Mouse (Mus musculus): Measurements from ENCODE around the gene Gch1. TPM values are rescaled to one million over a fixed set of nuclear protein-coding genes. Genes with fewer than 3 reads are reported as not detected.

Gch1 gene
- 9.9 and 11.3 TPM in 2 replicates for polyA plus RNA-seq (2012; rRNA removed)

DNA sequence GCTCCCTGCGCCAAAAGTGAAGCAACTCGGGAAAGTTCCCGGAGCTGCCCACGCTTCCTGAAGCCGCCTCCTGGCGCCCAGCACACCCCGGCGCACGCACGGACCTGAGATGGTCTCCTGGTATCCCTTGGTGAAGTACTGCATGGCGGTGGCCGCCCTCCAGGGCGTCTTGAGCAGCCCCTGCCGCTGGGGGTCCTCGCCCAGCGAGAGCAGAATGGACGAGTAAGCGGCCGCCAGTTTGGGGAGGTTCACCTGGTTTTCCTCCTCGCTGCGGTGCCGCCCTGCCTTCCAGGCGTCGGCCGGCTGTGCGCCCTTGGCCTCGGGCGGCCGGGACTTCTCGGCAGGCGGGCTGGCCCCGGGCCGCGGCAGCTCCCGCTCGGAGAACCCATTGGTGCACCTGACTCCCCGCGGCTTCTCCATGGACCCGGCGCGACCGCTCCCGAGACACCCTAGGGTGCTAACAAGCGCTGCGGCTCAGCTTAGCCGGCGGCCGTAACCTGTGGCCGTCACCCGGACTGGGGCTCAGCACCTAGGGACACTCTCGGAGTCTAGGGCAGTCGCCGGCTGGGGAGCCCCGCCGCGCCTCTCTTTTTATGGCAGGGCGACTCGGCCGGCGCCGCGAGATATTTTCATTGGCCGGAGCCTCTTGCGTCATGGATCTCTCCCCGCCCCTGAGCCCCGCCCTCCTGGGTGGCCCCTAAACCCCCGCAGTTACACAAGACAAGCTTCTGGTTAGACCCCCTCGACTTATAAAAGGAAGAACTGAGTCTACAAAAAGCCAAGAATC, at the start of gene Gch1:
Gene Gch1, minus strand, starts transcription at position 566 of the 787 bp plus-strand sequence.
- DNase-seq = peak; percentile 87
- H3K4me1 ChIP-seq (ENCODE audit: control insufficient read depth, insufficient read depth, low read length) = peaks cover 4% of the 10 kb centered on the region; the same call in 1 of the 2 replicates
- peak; percentile 79; the same call in 1 of the 2 replicates for TF ChIP-seq POLR2A (IDR thresholded peaks at IDR 0.05; ENCODE audit: borderline replicate concordance, extremely low read depth, low read depth, low read length)
- no peak for TF ChIP-seq CTCF (IDR thresholded peaks at IDR 0.05; ENCODE audit: insufficient read depth, low read length)
- under 1% methylated on average over 68 of the region's 68 CpGs for WGBS
- H3K4me3 ChIP-seq (replicated peaks; ENCODE audit: extremely low read depth, low read depth, low read length) = peak within 1 kb of the TSS; percentile 83

DNA sequence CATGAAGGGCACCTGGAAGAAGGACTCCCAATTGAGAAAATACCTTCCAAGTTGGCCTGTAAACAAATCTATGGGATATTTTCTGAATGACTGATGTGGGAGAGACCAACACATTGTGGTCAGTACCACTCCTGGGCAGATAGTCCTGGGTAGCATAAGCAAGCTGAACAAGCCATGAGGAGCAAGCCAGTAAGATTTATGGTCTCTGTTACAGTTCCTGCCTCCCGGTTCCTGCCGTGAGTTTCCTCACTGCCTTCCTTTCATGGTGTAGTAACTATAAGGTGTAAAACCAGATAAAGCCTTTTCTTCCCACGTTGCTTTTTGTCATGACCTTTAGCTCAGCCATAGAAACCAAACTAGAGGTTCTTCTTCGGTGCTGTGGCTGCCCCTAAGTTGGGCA, 48.1 kb upstream of the Gch1 start:
- TF ChIP-seq POLR2A (IDR thresholded peaks at IDR 0.05; ENCODE audit: borderline replicate concordance, extremely low read depth, low read depth, low read length) (no peak), CTCF (IDR thresholded peaks at IDR 0.05; ENCODE audit: insufficient read depth, low read length) (no peak)
- H3K4me3 ChIP-seq (replicated peaks; ENCODE audit: extremely low read depth, low read depth, low read length) = no peak overlapping the region
- H3K4me1 ChIP-seq (ENCODE audit: control insufficient read depth, insufficient read depth, low read length) = no peaks in the 10 kb centered on the region
- 84% methylated on average over 4 of the region's 4 CpGs for WGBS
- DNase-seq = no peak

DNA sequence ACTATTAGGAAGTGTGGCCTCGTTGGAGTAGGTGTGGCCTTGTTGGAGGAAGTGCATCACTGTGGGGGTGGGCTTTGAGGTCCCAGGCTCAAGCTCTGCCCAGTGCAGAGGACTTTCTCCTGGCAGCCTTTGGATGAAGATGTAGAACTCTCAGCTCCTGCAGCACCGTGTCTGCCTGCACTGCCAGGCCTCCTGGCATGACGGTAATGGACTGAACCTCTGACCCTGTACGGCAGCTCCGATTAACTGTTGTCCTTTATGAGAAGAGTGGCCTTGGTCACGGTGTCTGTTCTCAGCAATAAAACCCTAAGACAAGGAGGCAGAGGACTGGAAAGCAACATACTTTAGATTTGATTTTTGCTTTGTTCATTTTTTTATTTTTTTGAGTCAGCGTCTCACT, 47.3 kb upstream of the Gch1 start:
- no peak for TF ChIP-seq CTCF (IDR thresholded peaks at IDR 0.05; ENCODE audit: insufficient read depth, low read length)
- TF ChIP-seq POLR2A (IDR thresholded peaks at IDR 0.05; ENCODE audit: borderline replicate concordance, extremely low read depth, low read depth, low read length) = no peak
- 91% methylated on average over 7 of the region's 7 CpGs for WGBS
- Histone ChIP-seq H3K4me3 (replicated peaks; ENCODE audit: extremely low read depth, low read depth, low read length) (no peak overlapping the region), H3K4me1 (ENCODE audit: control insufficient read depth, insufficient read depth, low read length) (no peaks in the 10 kb centered on the region)
- no peak for DNase-seq

DNA sequence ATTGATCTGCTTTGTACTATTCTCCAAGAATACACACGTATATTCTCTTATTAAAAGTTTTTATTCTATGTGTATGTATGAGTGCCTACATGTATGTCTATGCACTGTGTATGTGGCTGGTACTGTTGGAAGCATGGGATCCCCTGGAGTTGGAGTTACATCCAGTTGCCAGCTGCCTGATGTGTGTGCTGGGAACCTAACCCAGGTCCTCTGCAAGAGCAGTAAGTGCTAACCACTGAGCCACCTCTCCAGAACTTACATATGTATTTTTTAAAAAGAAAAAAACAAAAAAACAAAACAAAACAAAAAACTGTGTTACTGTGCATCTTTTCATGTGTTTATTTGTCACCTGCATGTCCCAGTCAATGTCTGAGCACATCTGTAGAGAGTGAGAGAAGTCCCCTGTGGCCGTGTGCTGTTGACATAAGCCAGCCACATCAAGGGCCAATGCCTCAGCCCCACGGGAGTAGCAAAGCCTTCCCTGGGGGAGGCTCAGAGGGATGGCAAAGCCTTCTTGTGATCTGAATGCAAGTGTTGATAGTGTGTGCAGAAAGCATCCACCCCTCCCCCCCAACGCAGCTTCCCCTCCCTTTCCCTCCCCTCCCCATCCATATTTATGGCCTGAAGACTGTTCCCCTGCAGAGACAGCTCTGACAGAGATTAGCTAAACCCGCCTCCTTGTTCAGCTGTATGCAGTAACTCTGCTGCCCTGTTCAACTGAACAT, 45.5 kb upstream of the Gch1 start:
- DNase-seq = no peak
- H3K4me3 ChIP-seq (replicated peaks; ENCODE audit: extremely low read depth, low read depth, low read length) = no peak overlapping the region
- H3K4me1 ChIP-seq (ENCODE audit: control insufficient read depth, insufficient read depth, low read length) = no peaks in the 10 kb centered on the region
- 68% methylated on average over 5 of the region's 5 CpGs for WGBS
- TF ChIP-seq CTCF (IDR thresholded peaks at IDR 0.05; ENCODE audit: insufficient read depth, low read length) (no peak), POLR2A (IDR thresholded peaks at IDR 0.05; ENCODE audit: borderline replicate concordance, extremely low read depth, low read depth, low read length) (no peak)

DNA sequence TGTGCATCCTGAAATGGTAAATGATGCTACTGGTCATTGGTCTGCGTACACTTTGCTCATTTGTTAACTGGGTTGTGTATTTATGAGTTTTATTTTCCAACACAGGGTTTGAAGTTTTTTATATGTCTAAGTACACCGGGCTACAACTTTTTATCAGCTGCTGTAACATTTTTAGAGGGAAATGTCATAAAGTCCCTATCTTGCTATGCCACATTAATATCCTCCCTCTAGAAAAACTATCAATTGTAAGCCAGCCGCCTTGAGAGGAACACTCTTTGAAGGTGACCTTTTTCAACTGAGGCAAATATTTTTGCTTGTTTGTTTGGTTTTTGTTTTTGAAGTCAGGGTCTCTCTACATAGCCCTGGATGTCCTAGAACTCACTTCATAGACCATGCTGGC, 44.8 kb upstream of the Gch1 start:
- Histone ChIP-seq H3K4me3 (replicated peaks; ENCODE audit: extremely low read depth, low read depth, low read length) (no peak overlapping the region), H3K4me1 (ENCODE audit: control insufficient read depth, insufficient read depth, low read length) (no peaks in the 10 kb centered on the region)
- 85% methylated on average over 3 of the region's 3 CpGs for WGBS
- DNase-seq = no peak
- no peak for TF ChIP-seq POLR2A (IDR thresholded peaks at IDR 0.05; ENCODE audit: borderline replicate concordance, extremely low read depth, low read depth, low read length)
- no peak for TF ChIP-seq CTCF (IDR thresholded peaks at IDR 0.05; ENCODE audit: insufficient read depth, low read length)

DNA sequence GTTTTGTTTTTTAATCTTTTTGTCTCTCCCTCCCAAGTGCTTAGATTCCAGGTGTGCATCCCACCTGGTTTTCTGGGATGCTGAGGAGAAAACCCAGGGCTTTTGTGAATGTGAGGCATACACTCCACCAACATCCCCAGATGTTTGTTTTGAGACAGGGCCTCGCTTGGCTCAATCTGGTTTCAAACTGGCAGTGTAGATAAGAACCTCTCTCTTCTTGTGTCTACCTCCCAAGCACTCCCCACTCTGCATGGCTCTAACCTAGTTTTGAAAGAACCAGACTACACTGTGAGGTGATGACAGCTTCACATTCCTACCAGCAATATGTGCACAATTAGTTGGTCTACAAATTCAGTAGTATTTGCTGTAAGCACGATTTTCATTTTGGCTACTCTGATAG, 44.4 kb upstream of the Gch1 start:
- no peak for TF ChIP-seq POLR2A (IDR thresholded peaks at IDR 0.05; ENCODE audit: borderline replicate concordance, extremely low read depth, low read depth, low read length)
- no peak for TF ChIP-seq CTCF (IDR thresholded peaks at IDR 0.05; ENCODE audit: insufficient read depth, low read length)
- no peaks in the 10 kb centered on the region for H3K4me1 ChIP-seq (ENCODE audit: control insufficient read depth, insufficient read depth, low read length)

DNA sequence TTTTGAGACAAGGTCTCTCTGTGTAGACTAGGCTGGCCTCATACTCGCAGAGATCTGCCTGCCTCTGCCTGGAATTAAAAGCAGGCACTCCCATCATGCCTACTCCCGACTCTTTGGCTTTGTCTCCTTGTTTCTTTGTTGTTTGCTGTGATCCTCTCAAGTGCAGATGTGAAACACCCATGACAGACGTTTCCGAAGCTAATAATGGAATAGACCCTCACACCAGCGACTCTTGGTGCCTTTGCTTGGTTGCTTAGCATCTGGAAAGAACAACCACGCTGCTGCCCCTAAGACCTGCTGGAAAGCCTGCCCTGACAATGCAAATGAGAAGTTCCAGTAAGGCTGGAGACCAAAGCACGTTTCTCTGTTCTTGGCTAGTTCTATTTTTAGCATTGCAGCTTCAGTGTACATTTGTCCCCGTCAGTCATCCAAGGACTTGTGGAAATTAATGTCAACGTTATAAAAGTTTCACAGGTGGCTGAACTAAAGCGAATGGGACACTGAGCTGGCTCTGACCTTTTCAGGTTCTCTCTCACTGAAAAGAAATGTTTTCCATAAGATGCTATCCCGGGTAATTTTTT, 40.7 kb upstream of the Gch1 start:
- TF ChIP-seq CTCF (IDR thresholded peaks at IDR 0.05; ENCODE audit: insufficient read depth, low read length) (no peak), POLR2A (IDR thresholded peaks at IDR 0.05; ENCODE audit: borderline replicate concordance, extremely low read depth, low read depth, low read length) (no peak)
- no peak overlapping the region for H3K4me3 ChIP-seq (replicated peaks; ENCODE audit: extremely low read depth, low read depth, low read length)
- no peak for DNase-seq
- 65% methylated on average over 11 of the region's 11 CpGs for WGBS
- no peaks in the 10 kb centered on the region for H3K4me1 ChIP-seq (ENCODE audit: control insufficient read depth, insufficient read depth, low read length)

More for the DNA sequence above, 44.4 kb upstream of the Gch1 start:
- no peak overlapping the region for H3K4me3 ChIP-seq (replicated peaks; ENCODE audit: extremely low read depth, low read depth, low read length)
- DNase-seq = no peak
- WGBS = 57% methylated on average over 2 of the region's 2 CpGs

DNA sequence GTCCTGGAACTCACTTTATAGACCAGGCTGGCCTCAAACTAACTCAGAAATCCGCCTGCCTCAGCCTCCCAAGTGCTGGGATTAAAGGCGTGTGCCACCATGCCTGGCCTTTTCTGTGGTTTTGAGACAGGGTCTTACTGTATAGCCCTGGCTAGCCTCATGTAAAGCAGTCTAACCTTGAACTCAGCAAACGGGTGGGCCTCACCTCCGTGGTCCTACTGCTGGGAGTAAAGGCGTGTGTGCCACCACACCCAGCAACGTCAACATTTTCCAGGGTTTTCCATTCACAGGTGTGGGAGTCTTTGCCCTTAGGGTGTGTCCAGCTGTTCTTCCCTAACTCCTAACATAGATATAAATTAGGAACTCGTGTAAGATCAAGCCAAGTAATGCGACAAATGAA, 36.7 kb upstream of the Gch1 start:
- DNase-seq = no peak
- Histone ChIP-seq H3K4me1 (ENCODE audit: control insufficient read depth, insufficient read depth, low read length) (no peaks in the 10 kb centered on the region), H3K4me3 (replicated peaks; ENCODE audit: extremely low read depth, low read depth, low read length) (no peak overlapping the region)
- 94% methylated on average over 8 of the region's 8 CpGs for WGBS
- no peak for TF ChIP-seq CTCF (IDR thresholded peaks at IDR 0.05; ENCODE audit: insufficient read depth, low read length)
- no peak for TF ChIP-seq POLR2A (IDR thresholded peaks at IDR 0.05; ENCODE audit: borderline replicate concordance, extremely low read depth, low read depth, low read length)

DNA sequence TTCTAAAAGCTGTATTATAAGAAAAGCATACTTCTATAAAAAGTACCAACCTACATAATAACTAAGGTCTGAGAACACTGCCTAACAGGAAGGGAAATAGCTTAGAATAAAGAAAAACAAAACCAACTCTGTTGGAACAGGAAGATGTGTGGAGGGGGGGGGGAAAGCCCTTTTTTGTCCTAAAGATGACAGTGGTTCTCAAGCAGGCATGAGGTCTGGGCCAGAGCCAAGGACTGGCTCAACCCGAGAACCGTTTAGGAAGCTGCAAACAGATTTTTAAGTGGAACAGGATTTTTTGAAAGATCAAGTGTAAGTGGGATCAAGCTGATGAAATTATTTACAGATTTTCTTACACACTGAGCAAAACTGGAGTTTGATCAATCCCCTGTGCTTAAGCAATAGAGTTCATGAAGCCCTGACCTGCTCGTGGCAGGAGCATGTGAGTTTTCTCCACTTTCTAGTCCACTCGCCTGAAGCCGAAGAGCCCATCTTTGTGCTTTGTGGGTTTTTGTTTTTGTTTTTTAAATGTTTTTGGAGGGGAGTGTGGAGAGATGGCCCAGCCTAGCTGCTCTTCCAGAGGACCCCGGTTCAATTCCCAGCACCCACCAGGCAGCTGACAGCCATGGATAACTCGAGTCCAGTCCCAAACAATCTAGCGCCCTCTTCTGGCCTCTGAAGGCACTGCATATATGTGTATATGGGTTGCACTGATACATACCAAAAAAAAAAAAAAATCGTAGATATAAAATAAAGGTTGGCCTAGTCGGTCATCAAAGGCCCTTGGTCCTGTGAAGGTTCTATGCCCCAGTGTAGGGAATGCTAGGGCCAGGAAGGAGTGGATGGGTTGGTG, 35.5 kb upstream of the Gch1 start:
- no peak for DNase-seq
- Histone ChIP-seq H3K4me3 (replicated peaks; ENCODE audit: extremely low read depth, low read depth, low read length) (no peak overlapping the region), H3K4me1 (ENCODE audit: control insufficient read depth, insufficient read depth, low read length) (no peaks in the 10 kb centered on the region)
- WGBS = 70% methylated on average over 10 of the region's 10 CpGs
- peak; percentile 9; the same call in 1 of the 2 replicates for TF ChIP-seq CTCF (IDR thresholded peaks at IDR 0.05; ENCODE audit: insufficient read depth, low read length)
- TF ChIP-seq POLR2A (IDR thresholded peaks at IDR 0.05; ENCODE audit: borderline replicate concordance, extremely low read depth, low read depth, low read length) = no peak
